Mouse (Mus musculus): ENCODE results near the gene Gm44502.
A peak's percentile ranks its signal among the peaks of the same experiment; 100 is the strongest.

Gene Gm44502

GRCm38 (mm10) chr15:89429352-89430221 is at the start of gene Gm44502, which contains the start of the genes C730034F03Rik and Chkb:
Gm44502 (minus strand) TSS chr15:89429696.
C730034F03Rik (plus strand) TSS chr15:89429589.
Chkb (minus strand) TSS chr15:89429908.
- peak; percentile 57 for DNase-seq (ENCODE audit: low read depth, low spot score)

- no peak for DNase-seq (ENCODE audit: low read depth, low spot score)
Measured at GRCm38 (mm10) chr15:89478622-89479021, 49.1 kb upstream of the Gm44502 start.

- no peak for DNase-seq (ENCODE audit: low read depth, low spot score)
Measured at GRCm38 (mm10) chr15:89477806-89478205, 48.3 kb upstream of the Gm44502 start.

- DNase-seq (ENCODE audit: low read depth, low spot score) = no peak
Measured at GRCm38 (mm10) chr15:89477091-89477491, 47.6 kb upstream of the Gm44502 start, which contains the start of gene Arsa. Arsa (minus strand) TSS chr15:89477425.

GRCm38 (mm10) chr15:89476475-89476815 is 46.9 kb upstream of the Gm44502 start:
- DNase-seq (ENCODE audit: low read depth, low spot score) = no peak

- DNase-seq (ENCODE audit: low read depth, low spot score) = no peak
Measured at GRCm38 (mm10) chr15:89475611-89476474, 46.3 kb upstream of the Gm44502 start.

- no peak for DNase-seq (ENCODE audit: low read depth, low spot score)
Measured at GRCm38 (mm10) chr15:89475293-89475600, 45.8 kb upstream of the Gm44502 start.

- DNase-seq (ENCODE audit: low read depth, low spot score) = no peak
Measured at GRCm38 (mm10) chr15:89474596-89475292, 45.2 kb upstream of the Gm44502 start.

- DNase-seq (ENCODE audit: low read depth, low spot score) = no peak
Measured at GRCm38 (mm10) chr15:89473921-89474320, 44.4 kb upstream of the Gm44502 start.

GRCm38 (mm10) chr15:89473370-89473769 is 43.9 kb upstream of the Gm44502 start:
- no peak for DNase-seq (ENCODE audit: low read depth, low spot score)

GRCm38 (mm10) chr15:89471476-89471875 is 42.0 kb upstream of the Gm44502 start:
- DNase-seq (ENCODE audit: low read depth, low spot score) = no peak

- no peak for DNase-seq (ENCODE audit: low read depth, low spot score)
Measured at GRCm38 (mm10) chr15:89468577-89468976, 39.1 kb upstream of the Gm44502 start.

- no peak for DNase-seq (ENCODE audit: low read depth, low spot score)
Measured at GRCm38 (mm10) chr15:89465052-89465451, 35.6 kb upstream of the Gm44502 start.

GRCm38 (mm10) chr15:89463334-89464235 is 34.1 kb upstream of the Gm44502 start:
- DNase-seq (ENCODE audit: low read depth, low spot score) = no peak

- no peak for DNase-seq (ENCODE audit: low read depth, low spot score)
Measured at GRCm38 (mm10) chr15:89462176-89462575, 32.7 kb upstream of the Gm44502 start.

GRCm38 (mm10) chr15:89461321-89461720 is 31.8 kb upstream of the Gm44502 start:
- DNase-seq (ENCODE audit: low read depth, low spot score) = no peak

- DNase-seq (ENCODE audit: low read depth, low spot score) = no peak
Measured at GRCm38 (mm10) chr15:89460298-89460697, 30.8 kb upstream of the Gm44502 start.

GRCm38 (mm10) chr15:89459821-89460220 is 30.3 kb upstream of the Gm44502 start:
- DNase-seq (ENCODE audit: low read depth, low spot score) = no peak

GRCm38 (mm10) chr15:89458942-89459341 is 29.4 kb upstream of the Gm44502 start:
- no peak for DNase-seq (ENCODE audit: low read depth, low spot score)

- DNase-seq (ENCODE audit: low read depth, low spot score) = no peak
Measured at GRCm38 (mm10) chr15:89455642-89456041, 26.1 kb upstream of the Gm44502 start.

GRCm38 (mm10) chr15:89454857-89455256 is 25.4 kb upstream of the Gm44502 start:
- no peak for DNase-seq (ENCODE audit: low read depth, low spot score)

All from WW6 (cell line).